Mouse (Mus musculus) granulocyte monocyte progenitor cell, adult 5-6 weeks (primary cell): Measurements from ENCODE around the gene Slc22a26. TPM values are rescaled to one million over a fixed set of nuclear protein-coding genes. Genes with fewer than 3 reads are reported as not detected.
"Not testable (repeated sequence)": the region's sequence is repeated elsewhere in the genome, so short reads cannot be mapped to it uniquely, and the experiment has no call there.

Experiments used
- ATAC-seq: replicated peaks from 2 replicates; pipeline ENCODE4 v1.8.0; 2016; ENCODE audit warnings: mild to moderate bottlenecking, moderate TSS enrichment, inconsistent platforms; ENCODE audit not compliant: poor library complexity, severe bottlenecking
- total RNA-seq, 2 experiments: library from RNA; stranded (forward) in 1 of 2; stranded (reverse) in 1 of 2; fragments of 200-712, 200-1000 nt in 1 of 2; fragments of >200 nt in 1 of 2; fragmentation: Nextera tagmentation in 1 of 2; gene quantifications; 2 replicates each; pipeline ENCODE4 v1.2.3; 2014 to 2017

Gene Slc22a26
- not detected in 2 replicates for total RNA-seq (2014; fragmentation: Nextera tagmentation)
- not detected in 2 replicates for total RNA-seq (2017)

GRCm38 (mm10) chr19:7802571-7802970 is at the start of gene Slc22a26:
TSS of gene Slc22a26 (minus strand) at chr19:7802667.
- no peak for ATAC-seq

- ATAC-seq, result no peak
Observed at GRCm38 (mm10) chr19:7829851-7830250, 27.4 kb upstream of the Slc22a26 start.

- ATAC-seq, result no peak
Observed at GRCm38 (mm10) chr19:7790571-7790970, 11.9 kb downstream of the Slc22a26 start.

GRCm38 (mm10) chr19:7775306-7775705 is 27.2 kb downstream of the Slc22a26 start:
- ATAC-seq, result no peak

- ATAC-seq, result no peak
Observed at GRCm38 (mm10) chr19:7766124-7766523, 36.3 kb downstream of the Slc22a26 start.

GRCm38 (mm10) chr19:7765599-7765998 is 36.9 kb downstream of the Slc22a26 start:
- ATAC-seq, result no peak

- not testable (repeated sequence) for ATAC-seq
Observed at GRCm38 (mm10) chr19:7753371-7753770, 49.1 kb downstream of the Slc22a26 start.

Other genes starting within 250 kb of the Slc22a26 start
- 5.9 and 6.4 TPM in 2 replicates for gene Pla2g16, start 245.2 kb downstream of the Slc22a26 start, total RNA-seq (2014; fragmentation: Nextera tagmentation)
- gene Pla2g16, start 245.2 kb downstream of the Slc22a26 start, total RNA-seq (2017), result 8.4 and 9.1 TPM in 2 replicates
- gene Lgals12, start 195.5 kb downstream of the Slc22a26 start, total RNA-seq (2014; fragmentation: Nextera tagmentation), result not detected in 2 replicates
- gene Lgals12, start 195.5 kb downstream of the Slc22a26 start, total RNA-seq (2017), result not detected in 2 replicates
- gene Hrasls5, start 190.1 kb downstream of the Slc22a26 start, total RNA-seq (2014; fragmentation: Nextera tagmentation), result not detected in 2 replicates
- not detected in 2 replicates for gene Hrasls5, start 190.1 kb downstream of the Slc22a26 start, total RNA-seq (2017)
- gene Slc22a19, start 91.4 kb downstream of the Slc22a26 start, total RNA-seq (2014; fragmentation: Nextera tagmentation), result not detected in 2 replicates
- not detected in 2 replicates for gene Slc22a19, start 91.4 kb downstream of the Slc22a26 start, total RNA-seq (2017)
- not detected in 2 replicates for gene Slc22a27, start 163.4 kb upstream of the Slc22a26 start, total RNA-seq (2014; fragmentation: Nextera tagmentation)
- gene Slc22a27, start 163.4 kb upstream of the Slc22a26 start, total RNA-seq (2017), result not detected in 2 replicates